ENCODE assay signal across 8 mouse cellular contexts in the genomic region with DNA sequence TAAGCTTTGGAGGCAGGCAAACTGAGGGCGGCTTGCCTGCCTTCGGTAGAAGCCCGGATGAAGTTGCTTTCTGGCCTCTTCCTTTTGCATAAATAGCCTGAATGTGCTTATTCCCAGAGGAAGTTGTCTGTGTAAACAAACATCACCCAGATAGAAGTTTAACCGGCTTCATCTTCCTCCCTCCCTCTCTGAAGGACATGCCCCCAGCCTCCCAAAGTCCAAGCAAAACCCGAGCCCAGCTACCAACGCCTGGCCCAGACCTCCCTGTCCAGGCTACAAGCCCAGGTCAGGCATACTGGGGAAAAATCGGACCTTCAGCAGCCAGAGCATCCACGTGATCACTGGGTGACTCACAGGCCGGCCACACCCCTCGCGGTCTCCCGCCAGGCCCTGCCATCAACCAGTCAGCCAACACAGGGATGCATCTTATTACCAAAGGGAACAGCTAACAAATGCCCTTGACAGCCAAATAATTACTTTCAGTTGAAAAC. TPM values are rescaled to one million over a fixed set of nuclear protein-coding genes. Genes with fewer than 3 reads are reported as not detected.
DNase-seq lines count a peak whose midpoint lies in the region; ATAC-seq and TF ChIP-seq lines count a peak whose summit lies in the region.

No protein-coding gene starts in this region.

- peak overlapping the region; percentile 62 for H3K27ac ChIP-seq in CH12.LX (ENCODE audit: insufficient read depth, low read depth)
- H3K27ac ChIP-seq in forebrain, embryonic 16.5 days (ENCODE audit: low read length): no peak overlapping the region
- peak overlapping the region; percentile 87 for H3K27ac ChIP-seq in lung, embryonic 16.5 days (ENCODE audit: low read length)
- no peak overlapping the region; the same call in 1 of the 2 replicates for H3K27ac ChIP-seq in olfactory bulb, adult 2 months (ENCODE audit: insufficient read depth, low read depth, low read length)

- peak overlapping the region; percentile 60 for H3K9ac ChIP-seq in CH12.LX (ENCODE audit: insufficient read depth, low read depth)
- no peak overlapping the region for H3K9ac ChIP-seq in forebrain, embryonic 16.5 days (replicated peaks; ENCODE audit: low read depth, low read length)
- H3K9ac ChIP-seq in lung, embryonic 16.5 days (ENCODE audit: low read length): peak overlapping the region; percentile 19

- peaks cover 0 to 21% of the 10 kb centered on the region in 2 experiments for H3K36me3 ChIP-seq in CH12.LX (replicated peaks in 1 of 2; ENCODE audit: control insufficient read depth in 1 of 2, insufficient read depth in 1 of 2, low read length in 1 of 2)
- H3K36me3 ChIP-seq in forebrain, embryonic 16.5 days (ENCODE audit: control insufficient read depth, insufficient read depth): no peaks in the 10 kb centered on the region
- peaks cover 3% of the 10 kb centered on the region; the same call in 1 of the 2 replicates for H3K36me3 ChIP-seq in lung, embryonic 16.5 days (ENCODE audit: control insufficient read depth, insufficient read depth, low read length)

- peaks cover 0 to 35% of the 10 kb centered on the region in 2 experiments; a peak in 2 of 4 replicates for H3K4me1 ChIP-seq in CH12.LX (ENCODE audit: control insufficient read depth in 1 of 2, insufficient read depth in 2 of 2)
- H3K4me1 ChIP-seq in forebrain, embryonic 16.5 days (replicated peaks; ENCODE audit: control insufficient read depth, insufficient read depth, low read length): peaks cover 18% of the 10 kb centered on the region
- peaks cover 35% of the 10 kb centered on the region for H3K4me1 ChIP-seq in lung, embryonic 16.5 days (replicated peaks; ENCODE audit: control insufficient read depth, insufficient read depth, low read length)
- peaks cover 31% of the 10 kb centered on the region for H3K4me1 ChIP-seq in olfactory bulb, adult 2 months (ENCODE audit: control insufficient read depth, insufficient read depth, low read length)

- ATAC-seq in forebrain, embryonic 16.5 days: no peak
- ATAC-seq in lung, embryonic 16.5 days (ENCODE audit: low read depth): peak; percentile 13

- intact Hi-C loops in heart, postnatal 36 days (cut with DNase I): loop anchor here (2.0 kb wide), 1 partner anchor 69 kb away; no protein-coding TSS in a partner anchor

- no peak for TF ChIP-seq CTCF in CH12.LX (conservative IDR thresholded peaks at IDR 0.05 in 1 of 2, IDR thresholded peaks at IDR 0.05 in 1 of 2; ENCODE audit: low read depth in 2 of 2, low read length in 2 of 2)
- no peak for TF ChIP-seq CTCF in olfactory bulb, adult 2 months (IDR thresholded peaks at IDR 0.05; ENCODE audit: insufficient read depth, low read depth, low read length)

- no peak; the same call in 1 of the 2 replicates for TF ChIP-seq EP300 in CH12.LX (IDR thresholded peaks at IDR 0.05; ENCODE audit: low read length)

- peak overlapping the region; percentile 7 to 24 (median 17) for H3K4me3 ChIP-seq in CH12.LX (replicated peaks in 1 of 3; ENCODE audit: low read depth in 2 of 3, low read length in 2 of 3, poor library complexity in 1 of 3)
- H3K4me3 ChIP-seq in forebrain, embryonic 16.5 days (replicated peaks; ENCODE audit: low read length): peak overlapping the region; percentile 4
- H3K4me3 ChIP-seq in lung, embryonic 16.5 days (ENCODE audit: low read length): peak overlapping the region; percentile 30
- peak overlapping the region; percentile 2; the same call in 1 of the 2 replicates for H3K4me3 ChIP-seq in olfactory bulb, adult 2 months (ENCODE audit: insufficient read depth, low read depth, low read length)

- peaks cover 10% of the 10 kb centered on the region for H3K9me3 ChIP-seq in CH12.LX (replicated peaks; ENCODE audit: low read length)
- H3K9me3 ChIP-seq in forebrain, embryonic 16.5 days (ENCODE audit: control insufficient read depth, low read length): no peaks in the 10 kb centered on the region
- no peaks in the 10 kb centered on the region for H3K9me3 ChIP-seq in lung, embryonic 16.5 days (ENCODE audit: control insufficient read depth, low read length)

- in situ Hi-C loops in CH12.LX (cut with MboI; ENCODE audit: low pct_ligation_motif_present, low pct_unique_long_range_greater_than_20kb, low sequenced_read_pairs): loop anchor here (5.0 kb wide), 1 partner anchor 61 kb away; no protein-coding TSS in a partner anchor

- dilution Hi-C loops in CH12.LX (cut with MboI; ENCODE audit: extremely low pct_ligation_motif_present, extremely low pct_unique_long_range_greater_than_20kb, low sequenced_read_pairs): no loop called here

- H3K4me2 ChIP-seq in CH12.LX (ENCODE audit: insufficient read depth, low read depth, poor library complexity, severe bottlenecking): peak overlapping the region; percentile 96
- peak overlapping the region; percentile 34 for H3K4me2 ChIP-seq in forebrain, embryonic 16.5 days (ENCODE audit: low read length)
- H3K4me2 ChIP-seq in lung, embryonic 16.5 days (ENCODE audit: low read depth, low read length): peak overlapping the region; percentile 52

- 8% methylated on average over 12 of the region's 12 CpGs for WGBS in forebrain, embryonic 16.5 days
- 4% methylated on average over 12 of the region's 12 CpGs for WGBS in lung, embryonic 16.5 days
- WGBS in olfactory bulb, adult 2 months: 45% methylated on average over 12 of the region's 12 CpGs

- DNase-seq in CH12.LX (ENCODE audit: extremely low read depth): peak; percentile 73
- peak; percentile 76 for DNase-seq in c-Kit-negative CD71-positive TER-119-positive erythroid progenitor cells, embryonic 14.5 days (ENCODE audit: low read depth, low spot score)
- DNase-seq in heart, postnatal 36 days: peak; percentile 87 to 93
- peak; percentile 61 for DNase-seq in layer of hippocampus, adult 9-10 months (ENCODE audit: low spot score)
- DNase-seq in thymus, postnatal 14 days: peak; percentile 66

- TF ChIP-seq RAD21 in CH12.LX (IDR thresholded peaks at IDR 0.05; ENCODE audit: low read depth, low read length): no peak

- H3K27me3 ChIP-seq in CH12.LX (replicated peaks): no peaks in the 10 kb centered on the region
- 0 out of 2 replicates have a peak, but pooled peaks cover 3% of the 10 kb centered on the region for H3K27me3 ChIP-seq in forebrain, embryonic 16.5 days (replicated peaks; ENCODE audit: control insufficient read depth, insufficient read depth, low read length)
- no peaks in the 10 kb centered on the region for H3K27me3 ChIP-seq in lung, embryonic 16.5 days (ENCODE audit: control insufficient read depth, insufficient read depth, low read depth, low read length)

- peak; percentile 64 for TF ChIP-seq POLR2A in CH12.LX (IDR thresholded peaks at IDR 0.05; ENCODE audit: low read depth, low read length)
- TF ChIP-seq POLR2A in olfactory bulb, adult 2 months (IDR thresholded peaks at IDR 0.05; ENCODE audit: insufficient read depth, low read depth, low read length): no peak

- H3K79me2 ChIP-seq in CH12.LX (replicated peaks; ENCODE audit: control insufficient read depth, extremely low read depth, insufficient read depth, poor library complexity, severe bottlenecking): peaks cover 19% of the 10 kb centered on the region

TF ChIP-seq in CH12.LX, 34 proteins besides CTCF, POLR2A, EP300 and RAD21:
- TF ChIP-seq TBP (conservative IDR thresholded peaks at IDR 0.05; ENCODE audit: low read depth, low read length): 0 out of 2 replicates have a peak, but pooled peaks have one; percentile 33
- no peak for TF ChIP-seq JUN (IDR thresholded peaks at IDR 0.05; ENCODE audit: insufficient read depth, low read depth, low read length)
- no peak; the same call in 1 of the 2 replicates for TF ChIP-seq HCFC1 (IDR thresholded peaks at IDR 0.05; ENCODE audit: low read depth, low read length)
- 0 out of 2 replicates have a peak, but pooled peaks have one; percentile 46 for TF ChIP-seq E2F4 (IDR thresholded peaks at IDR 0.05; ENCODE audit: insufficient replicate concordance, low read depth, low read length)
- no peak for TF ChIP-seq POLR2AphosphoS2 (IDR thresholded peaks at IDR 0.05; ENCODE audit: low read depth, low read length)
- TF ChIP-seq MYC (IDR thresholded peaks at IDR 0.05; ENCODE audit: low read depth, low read length): no peak
- TF ChIP-seq RCOR1 (conservative IDR thresholded peaks at IDR 0.05; ENCODE audit: low read depth, low read length): no peak
- TF ChIP-seq USF2 (conservative IDR thresholded peaks at IDR 0.05; ENCODE audit: low read depth, low read length): peak; percentile 69
- no peak for TF ChIP-seq ZMIZ1 (IDR thresholded peaks at IDR 0.05; ENCODE audit: low read depth, low read length)
- TF ChIP-seq MAX (IDR thresholded peaks at IDR 0.05; ENCODE audit: low read length): peak; percentile 74
- peak; percentile 94 for TF ChIP-seq BHLHE40 (IDR thresholded peaks at IDR 0.05; ENCODE audit: low read depth, low read length)
- TF ChIP-seq SIN3A (IDR thresholded peaks at IDR 0.05; ENCODE audit: low read length): 0 out of 2 replicates have a peak, but pooled peaks have one; percentile 29
- no peak for TF ChIP-seq MEF2A (IDR thresholded peaks at IDR 0.05; ENCODE audit: borderline replicate concordance, low read depth, low read length)
- no peak for TF ChIP-seq CHD2 (IDR thresholded peaks at IDR 0.05; ENCODE audit: low read length)
- 0 out of 2 replicates have a peak, but pooled peaks have one; percentile 56 for TF ChIP-seq TCF12 (IDR thresholded peaks at IDR 0.05; ENCODE audit: low read depth, low read length)
- TF ChIP-seq CHD1 (IDR thresholded peaks at IDR 0.05; ENCODE audit: low read depth, low read length): 0 out of 2 replicates have a peak, but pooled peaks have one; percentile 2
- peak; percentile 80 for TF ChIP-seq MXI1 (IDR thresholded peaks at IDR 0.05; ENCODE audit: low read depth, low read length)
- TF ChIP-seq ZC3H11A (IDR thresholded peaks at IDR 0.05; ENCODE audit: low read depth, low read length): no peak
- peak; percentile 47 for TF ChIP-seq ETS1 (conservative IDR thresholded peaks at IDR 0.05; ENCODE audit: low read depth, low read length)
- TF ChIP-seq SMC3 (IDR thresholded peaks at IDR 0.05; ENCODE audit: low read depth, low read length): no peak
- TF ChIP-seq USF1 (IDR thresholded peaks at IDR 0.05; ENCODE audit: low read depth, low read length): peak; percentile 81
- no peak for TF ChIP-seq NELFE (IDR thresholded peaks at IDR 0.05; ENCODE audit: low read depth, low read length)
- no peak for TF ChIP-seq MAZ (IDR thresholded peaks at IDR 0.05; ENCODE audit: low read depth, low read length)

RNA-seq across cellular contexts. Expression of gene Zfp36l2, which starts 4.4 kb away (rescaled TPM):
- total RNA-seq in CH12.LX (2012; rRNA removed): 9.0 and 10.3 TPM in 2 replicates
- total RNA-seq in CH12.LX (2014; rRNA removed): 8.5 and 8.9 TPM in 2 replicates
- polyA plus RNA-seq in CH12.LX (2012; ENCODE audit: insufficient read length, low read depth): 18.5 and 24.2 TPM in 2 replicates
- 3.4 and 4.2 TPM in 2 replicates for polyA plus RNA-seq in forebrain, embryonic 16.5 days (2015; fragmentation: Nextera tagmentation; extraction: Ambion mirVana)
- total RNA-seq in heart, postnatal 36 days (2021): 10 to 100 TPM; 26.4 to 31.6 TPM
- 10.1 and 11.2 TPM in 2 replicates for polyA plus RNA-seq in lung, embryonic 16.5 days (2015; fragmentation: Nextera tagmentation; extraction: Ambion mirVana)
- not detected in 2 replicates for polyA plus RNA-seq in olfactory bulb, adult 2 months (2012; ENCODE audit: insufficient read depth, insufficient read length, low replicate concordance, missing spikeins)

Comparison
In these comparisons a context has a peak if more than half of its experiments do, and no peak if none do; other contexts are left out.
1. H3K27ac ChIP-seq: peak in CH12.LX (single experiment) and lung, embryonic 16.5 days (single experiment); none in forebrain, embryonic 16.5 days (single experiment) and olfactory bulb, adult 2 months (single experiment).
2. H3K4me2 ChIP-seq: peak in every context shown above with its lines; median percentile 96 in CH12.LX; 52 in lung, embryonic 16.5 days; 34 in forebrain, embryonic 16.5 days.
3. Peak in every context shown above with its lines, with median percentiles within 50 percentile points of each other: DNase-seq and H3K4me3 ChIP-seq.